Mouse (Mus musculus): ENCODE results near the gene Tmem141. TPM values are rescaled to one million over a fixed set of nuclear protein-coding genes. Genes with fewer than 3 reads are reported as not detected.

Gene Tmem141
- polyA plus RNA-seq, 1 experiment from 2014 or later, result 20.7 TPM

DNA sequence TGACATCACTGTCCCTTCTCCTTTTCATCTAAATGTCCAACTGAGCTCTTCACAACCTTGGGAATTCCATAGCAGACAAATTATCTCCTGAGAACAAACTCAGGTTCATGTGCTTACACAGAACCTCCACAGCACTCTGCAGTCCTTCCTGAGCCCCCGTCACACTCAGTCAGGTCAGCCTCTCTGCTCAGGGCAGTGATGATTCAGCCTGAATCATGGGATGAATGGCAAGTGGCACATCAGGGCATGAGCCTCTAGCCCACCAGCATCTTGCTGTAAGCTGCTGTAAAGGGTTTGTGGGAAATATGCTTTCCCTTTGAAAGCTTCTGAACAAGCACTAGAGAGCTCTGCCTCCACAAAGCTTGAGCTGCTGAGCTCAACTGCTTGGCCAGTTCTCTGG, 23.1 kb downstream of the Tmem141 start:
- DNase-seq (ENCODE audit: low spot score) (no peak), ATAC-seq (ENCODE audit: insufficient number of reproducible peaks, low FRiP score, low TSS enrichment, low read depth) (no peak)
- 94% methylated on average over 1 of the region's 1 CpGs for WGBS
- Histone ChIP-seq H3K9me3 (ENCODE audit: control insufficient read depth, low read length) (no peaks in the 10 kb centered on the region), H3K36me3 (ENCODE audit: control insufficient read depth, insufficient read depth, low read length) (peaks cover 21% of the 10 kb centered on the region), H3K4me1 (ENCODE audit: control insufficient read depth, insufficient read depth, low read length) (no peaks in the 10 kb centered on the region), H3K27ac (replicated peaks; ENCODE audit: low read depth, low read length) (no peak overlapping the region), H3K9ac (ENCODE audit: low read length) (no peak overlapping the region), H3K4me2 (ENCODE audit: low read depth, severe bottlenecking) (no peak overlapping the region), H3K4me3 (ENCODE audit: low read depth, low read length) (no peak overlapping the region), H3K27me3 (ENCODE audit: control insufficient read depth, insufficient read depth, low read length) (no peaks in the 10 kb centered on the region)

DNA sequence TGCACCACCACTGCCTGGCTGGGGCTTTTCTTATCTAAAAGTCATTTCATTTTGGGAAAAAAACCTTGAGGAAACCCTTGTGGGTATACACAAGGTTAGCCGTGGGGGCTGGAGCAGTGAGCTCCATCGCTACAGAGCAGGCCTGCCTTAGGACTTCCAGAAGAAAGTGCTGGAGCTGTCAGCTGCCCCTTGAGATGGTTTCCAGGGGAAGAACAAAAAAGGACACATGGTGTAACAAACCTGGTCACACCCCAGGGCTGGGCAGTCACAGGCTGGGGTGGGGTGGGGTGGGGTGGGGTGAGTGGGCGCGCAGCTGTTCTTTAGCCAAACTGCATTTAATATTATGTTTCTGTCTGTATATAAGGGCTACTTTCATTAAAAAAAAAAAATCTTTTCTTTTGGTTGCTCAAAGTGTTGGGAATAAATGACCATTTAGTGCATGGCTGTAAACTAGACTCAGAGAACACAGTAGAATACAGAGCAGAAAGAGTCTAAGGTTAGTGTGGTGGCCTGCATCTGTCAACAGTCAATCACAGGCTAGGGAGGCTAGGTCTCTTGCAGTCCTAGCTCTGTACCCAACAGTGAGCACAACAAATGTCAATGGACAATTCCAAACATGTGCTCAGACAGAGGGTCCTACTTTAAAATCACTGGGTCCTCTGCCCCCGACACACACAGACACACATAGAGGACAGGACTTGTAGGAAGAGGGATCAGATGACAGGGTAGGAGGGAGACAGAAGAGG, 24.9 kb downstream of the Tmem141 start:
- Histone ChIP-seq H3K27ac (replicated peaks; ENCODE audit: low read depth, low read length) (no peak overlapping the region), H3K27me3 (ENCODE audit: control insufficient read depth, insufficient read depth, low read length) (no peaks in the 10 kb centered on the region), H3K4me1 (ENCODE audit: control insufficient read depth, insufficient read depth, low read length) (no peaks in the 10 kb centered on the region), H3K9me3 (ENCODE audit: control insufficient read depth, low read length) (no peaks in the 10 kb centered on the region), H3K4me3 (ENCODE audit: low read depth, low read length) (no peak overlapping the region), H3K36me3 (ENCODE audit: control insufficient read depth, insufficient read depth, low read length) (peaks cover 24% of the 10 kb centered on the region), H3K4me2 (ENCODE audit: low read depth, severe bottlenecking) (no peak overlapping the region), H3K9ac (ENCODE audit: low read length) (no peak overlapping the region)
- DNase-seq (ENCODE audit: low spot score) (no peak), ATAC-seq (ENCODE audit: insufficient number of reproducible peaks, low FRiP score, low TSS enrichment, low read depth) (no peak)
- 95% methylated on average over 5 of the region's 5 CpGs for WGBS

DNA sequence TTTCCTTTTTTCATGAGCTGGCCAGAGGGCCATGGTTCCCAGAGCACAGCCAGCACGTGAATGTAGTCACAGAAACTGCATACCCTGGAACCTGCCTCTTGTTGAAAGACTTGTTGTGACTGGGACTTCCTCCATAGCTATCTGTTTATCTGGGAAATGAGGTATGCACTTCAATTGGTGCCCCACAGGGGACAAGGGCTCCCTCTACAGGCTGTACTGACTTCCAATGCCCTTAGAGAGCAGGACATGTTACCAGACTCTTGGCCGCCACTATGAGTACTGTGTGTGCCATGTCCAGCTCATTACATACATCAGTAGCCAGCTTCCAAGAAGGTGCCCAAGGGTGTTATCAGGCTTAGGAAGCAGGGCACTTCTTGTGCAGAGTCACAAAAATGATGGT, 29.9 kb downstream of the Tmem141 start:
- H3K36me3 ChIP-seq (ENCODE audit: control insufficient read depth, insufficient read depth, low read length), result peaks cover 17% of the 10 kb centered on the region
- no peak for DNase-seq (ENCODE audit: low spot score)
- no peak overlapping the region for H3K9ac ChIP-seq (ENCODE audit: low read length)
- no peak overlapping the region for H3K27ac ChIP-seq (replicated peaks; ENCODE audit: low read depth, low read length)
- H3K9me3 ChIP-seq (ENCODE audit: control insufficient read depth, low read length), result no peaks in the 10 kb centered on the region
- no peak for ATAC-seq (ENCODE audit: insufficient number of reproducible peaks, low FRiP score, low TSS enrichment, low read depth)
- no peak overlapping the region for H3K4me3 ChIP-seq (ENCODE audit: low read depth, low read length)
- H3K4me2 ChIP-seq (ENCODE audit: low read depth, severe bottlenecking), result no peak overlapping the region
- H3K27me3 ChIP-seq (ENCODE audit: control insufficient read depth, insufficient read depth, low read length), result no peaks in the 10 kb centered on the region
- WGBS, result 88% methylated on average over 2 of the region's 2 CpGs
- no peaks in the 10 kb centered on the region for H3K4me1 ChIP-seq (ENCODE audit: control insufficient read depth, insufficient read depth, low read length)

DNA sequence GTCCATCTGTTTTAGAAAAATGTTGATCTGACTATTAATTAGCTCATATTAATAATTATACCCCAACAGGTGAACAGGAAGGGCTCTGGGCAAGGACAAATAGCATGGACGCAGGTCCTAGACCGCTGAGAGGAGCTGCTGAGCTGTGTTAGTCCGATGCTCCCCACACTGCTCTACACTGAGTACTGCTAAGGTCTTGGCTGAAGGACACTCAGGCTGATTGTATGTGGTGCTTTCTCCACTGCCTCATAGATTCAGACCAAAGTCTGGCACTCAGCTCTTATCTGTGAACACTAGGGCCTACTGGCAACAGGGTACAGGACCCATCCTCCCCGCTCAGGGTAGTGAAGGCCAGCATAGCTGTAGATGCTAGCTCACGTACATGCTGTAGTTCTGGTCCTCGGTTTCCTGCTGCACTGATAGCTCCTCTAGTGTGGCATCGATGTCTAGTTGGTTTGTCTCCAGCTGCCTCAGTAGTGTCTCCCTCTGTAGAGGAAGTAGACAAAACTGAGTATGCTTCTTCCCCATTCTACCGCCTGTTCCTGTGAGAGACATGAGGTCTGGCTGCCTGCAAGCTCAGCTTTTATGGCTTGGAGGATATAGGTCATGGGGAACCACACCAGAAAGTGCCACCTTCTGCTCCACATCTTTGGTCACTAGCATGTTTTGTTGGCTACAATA, 33.4 kb downstream of the Tmem141 start:
- Histone ChIP-seq H3K36me3 (ENCODE audit: control insufficient read depth, insufficient read depth, low read length) (peaks cover 20% of the 10 kb centered on the region), H3K4me3 (ENCODE audit: low read depth, low read length) (no peak overlapping the region), H3K4me1 (ENCODE audit: control insufficient read depth, insufficient read depth, low read length) (no peaks in the 10 kb centered on the region), H3K27me3 (ENCODE audit: control insufficient read depth, insufficient read depth, low read length) (no peaks in the 10 kb centered on the region), H3K9ac (ENCODE audit: low read length) (no peak overlapping the region), H3K27ac (replicated peaks; ENCODE audit: low read depth, low read length) (no peak overlapping the region), H3K4me2 (ENCODE audit: low read depth, severe bottlenecking) (no peak overlapping the region), H3K9me3 (ENCODE audit: control insufficient read depth, low read length) (no peaks in the 10 kb centered on the region)
- DNase-seq (ENCODE audit: low spot score) (no peak), ATAC-seq (ENCODE audit: insufficient number of reproducible peaks, low FRiP score, low TSS enrichment, low read depth) (no peak)
- WGBS, result 95% methylated on average over 8 of the region's 8 CpGs

DNA sequence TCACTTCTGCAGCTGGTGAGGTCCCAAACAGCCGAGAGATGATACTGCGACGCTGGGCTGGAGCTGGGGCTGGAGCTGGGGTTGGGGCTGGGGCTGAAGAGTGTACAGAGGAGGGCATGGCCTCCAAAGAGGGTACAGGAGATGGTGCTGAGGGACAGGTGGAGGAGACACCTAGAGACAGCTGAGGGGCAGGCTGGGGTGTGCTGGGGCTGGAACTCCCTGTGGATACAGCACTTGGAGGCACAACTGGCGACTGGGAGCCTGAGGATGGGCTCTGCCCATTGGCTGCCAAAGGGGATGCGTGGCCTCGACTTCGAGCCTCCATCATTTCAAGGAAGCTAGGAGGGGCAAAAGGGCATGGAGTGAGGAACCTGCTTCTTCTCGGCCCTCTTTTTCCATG, 34.5 kb downstream of the Tmem141 start:
- Histone ChIP-seq H3K4me2 (ENCODE audit: low read depth, severe bottlenecking) (no peak overlapping the region), H3K27ac (replicated peaks; ENCODE audit: low read depth, low read length) (no peak overlapping the region), H3K36me3 (ENCODE audit: control insufficient read depth, insufficient read depth, low read length) (peaks cover 20% of the 10 kb centered on the region), H3K4me1 (ENCODE audit: control insufficient read depth, insufficient read depth, low read length) (no peaks in the 10 kb centered on the region), H3K9ac (ENCODE audit: low read length) (no peak overlapping the region), H3K4me3 (ENCODE audit: low read depth, low read length) (no peak overlapping the region), H3K27me3 (ENCODE audit: control insufficient read depth, insufficient read depth, low read length) (no peaks in the 10 kb centered on the region), H3K9me3 (ENCODE audit: control insufficient read depth, low read length) (no peaks in the 10 kb centered on the region)
- WGBS, result 92% methylated on average over 8 of the region's 8 CpGs
- no peak for DNase-seq (ENCODE audit: low spot score)
- ATAC-seq (ENCODE audit: insufficient number of reproducible peaks, low FRiP score, low TSS enrichment, low read depth), result no peak

DNA sequence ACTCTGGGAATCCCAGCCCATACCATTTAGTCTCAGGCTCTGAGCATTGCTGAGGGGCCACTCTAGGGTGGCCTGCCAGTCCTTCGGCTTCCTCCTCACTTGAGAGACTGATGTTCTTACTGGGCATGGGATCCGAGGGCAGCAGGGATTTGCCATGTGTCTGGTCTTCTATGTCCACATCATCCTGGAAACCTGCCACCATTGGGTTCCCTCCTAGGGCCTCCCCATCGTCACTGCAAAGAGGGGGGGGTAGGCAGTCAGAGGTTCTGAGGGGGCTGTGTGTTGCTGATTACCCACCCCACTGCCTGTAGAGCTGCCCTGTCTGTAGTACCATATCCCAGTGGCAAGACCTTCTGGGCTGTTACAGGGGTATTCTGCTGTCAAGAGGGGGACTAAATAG, 36.2 kb downstream of the Tmem141 start:
- Histone ChIP-seq H3K4me2 (ENCODE audit: low read depth, severe bottlenecking) (no peak overlapping the region), H3K27ac (replicated peaks; ENCODE audit: low read depth, low read length) (no peak overlapping the region), H3K4me1 (ENCODE audit: control insufficient read depth, insufficient read depth, low read length) (peaks cover 4% of the 10 kb centered on the region; the same call in 1 of the 2 replicates), H3K9ac (ENCODE audit: low read length) (no peak overlapping the region), H3K36me3 (ENCODE audit: control insufficient read depth, insufficient read depth, low read length) (peaks cover 17% of the 10 kb centered on the region), H3K9me3 (ENCODE audit: control insufficient read depth, low read length) (no peaks in the 10 kb centered on the region), H3K27me3 (ENCODE audit: control insufficient read depth, insufficient read depth, low read length) (peaks cover 3% of the 10 kb centered on the region), H3K4me3 (ENCODE audit: low read depth, low read length) (no peak overlapping the region)
- WGBS, result 89% methylated on average over 3 of the region's 3 CpGs
- DNase-seq (ENCODE audit: low spot score), result no peak
- ATAC-seq (ENCODE audit: insufficient number of reproducible peaks, low FRiP score, low TSS enrichment, low read depth), result no peak

DNA sequence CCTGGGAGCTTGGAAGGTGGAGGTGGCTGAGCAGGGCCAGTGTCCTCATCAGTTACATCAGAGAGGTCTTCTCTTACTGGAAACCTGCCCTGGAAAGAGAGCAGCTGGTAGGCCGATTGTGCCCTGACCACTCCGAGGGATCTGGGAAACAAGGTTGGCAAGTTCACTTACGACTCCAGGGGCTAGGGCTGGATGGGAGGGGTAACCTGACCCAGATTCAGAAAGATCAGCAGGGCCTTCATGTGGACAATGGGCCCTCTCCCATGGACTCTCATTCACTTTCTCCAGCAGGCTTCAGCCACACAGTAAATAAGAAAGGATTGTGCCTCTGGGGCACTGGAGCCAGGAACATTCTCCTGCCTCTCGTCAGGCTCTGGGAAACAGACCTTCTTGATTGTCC, 36.9 kb downstream of the Tmem141 start:
- Histone ChIP-seq H3K27ac (replicated peaks; ENCODE audit: low read depth, low read length) (no peak overlapping the region), H3K4me1 (ENCODE audit: control insufficient read depth, insufficient read depth, low read length) (peaks cover 5% of the 10 kb centered on the region; the same call in 1 of the 2 replicates), H3K36me3 (ENCODE audit: control insufficient read depth, insufficient read depth, low read length) (peaks cover 15% of the 10 kb centered on the region), H3K9ac (ENCODE audit: low read length) (no peak overlapping the region), H3K4me2 (ENCODE audit: low read depth, severe bottlenecking) (no peak overlapping the region), H3K4me3 (ENCODE audit: low read depth, low read length) (no peak overlapping the region), H3K9me3 (ENCODE audit: control insufficient read depth, low read length) (no peaks in the 10 kb centered on the region), H3K27me3 (ENCODE audit: control insufficient read depth, insufficient read depth, low read length) (peaks cover 10% of the 10 kb centered on the region)
- ATAC-seq (ENCODE audit: insufficient number of reproducible peaks, low FRiP score, low TSS enrichment, low read depth) (no peak), DNase-seq (ENCODE audit: low spot score) (peak; percentile 18)
- 90% methylated on average over 4 of the region's 4 CpGs for WGBS

DNA sequence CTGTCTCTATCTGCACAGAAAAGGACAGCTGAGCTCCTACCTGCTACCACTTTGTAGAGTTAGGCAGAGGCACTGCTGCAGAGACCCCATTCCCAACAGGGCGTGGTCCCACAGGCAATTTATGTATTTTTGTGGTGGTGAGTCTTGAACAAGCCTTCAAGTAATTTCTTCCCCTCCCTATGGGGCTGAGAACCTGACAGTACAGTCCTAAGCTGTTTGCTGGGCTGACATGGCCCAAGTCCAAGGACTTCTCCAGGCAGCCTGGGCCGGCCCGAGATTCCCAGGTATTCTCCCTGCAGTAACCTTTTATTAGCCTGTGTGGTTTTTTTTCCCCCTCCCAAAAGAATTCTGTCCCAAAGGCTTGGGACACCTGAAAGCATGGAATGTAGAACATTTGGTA, 37.7 kb downstream of the Tmem141 start:
- peaks cover 10% of the 10 kb centered on the region for H3K4me1 ChIP-seq (ENCODE audit: control insufficient read depth, insufficient read depth, low read length)
- no peak for DNase-seq (ENCODE audit: low spot score)
- no peak overlapping the region for H3K4me3 ChIP-seq (ENCODE audit: low read depth, low read length)
- 88% methylated on average over 3 of the region's 3 CpGs for WGBS
- H3K9me3 ChIP-seq (ENCODE audit: control insufficient read depth, low read length), result no peaks in the 10 kb centered on the region
- no peak overlapping the region for H3K4me2 ChIP-seq (ENCODE audit: low read depth, severe bottlenecking)
- no peak for ATAC-seq (ENCODE audit: insufficient number of reproducible peaks, low FRiP score, low TSS enrichment, low read depth)
- peaks cover 17% of the 10 kb centered on the region for H3K27me3 ChIP-seq (ENCODE audit: control insufficient read depth, insufficient read depth, low read length)
- peaks cover 13% of the 10 kb centered on the region for H3K36me3 ChIP-seq (ENCODE audit: control insufficient read depth, insufficient read depth, low read length)
- H3K27ac ChIP-seq (replicated peaks; ENCODE audit: low read depth, low read length), result no peak overlapping the region
- H3K9ac ChIP-seq (ENCODE audit: low read length), result no peak overlapping the region

Data from limb, embryonic 11.5 days (tissue).